Mouse (Mus musculus): ENCODE measurements around the gene Ypel4. TPM values are rescaled to one million over a fixed set of nuclear protein-coding genes. Genes with fewer than 3 reads are reported as not detected.

The Ypel4 gene
- polyA plus RNA-seq, 1 experiment = 0.70 TPM

GRCm38 (mm10) chr2:84774751-84775150 lies 40.9 kb downstream of the Ypel4 start:
- no peak for TF ChIP-seq POLR2A (IDR thresholded peaks at IDR 0.05; ENCODE audit: borderline replicate concordance, low read depth, low read length)
- TF ChIP-seq CTCF (IDR thresholded peaks at IDR 0.05; ENCODE audit: low read depth, low read length) = no peak
- peaks cover 3% of the 10 kb centered on the region; the same call in 1 of the 2 replicates for H3K4me1 ChIP-seq (ENCODE audit: control insufficient read depth, insufficient read depth, low read length)
- H3K27ac ChIP-seq (ENCODE audit: insufficient read depth, low read depth, low read length) = no peak overlapping the region
- no peak overlapping the region for H3K4me3 ChIP-seq (ENCODE audit: insufficient read depth, low read length)

- TF ChIP-seq POLR2A (IDR thresholded peaks at IDR 0.05; ENCODE audit: borderline replicate concordance, low read depth, low read length) (no peak), CTCF (IDR thresholded peaks at IDR 0.05; ENCODE audit: low read depth, low read length) (no peak)
- Histone ChIP-seq H3K4me1 (ENCODE audit: control insufficient read depth, insufficient read depth, low read length) (no peaks in the 10 kb centered on the region), H3K27ac (ENCODE audit: insufficient read depth, low read depth, low read length) (no peak within 1 kb of the TSS), H3K4me3 (ENCODE audit: insufficient read depth, low read length) (no peak within 1 kb of the TSS)
These were observed 41.4 kb downstream of the Ypel4 start, which contains the start of gene Serping1 for GRCm38 (mm10) chr2:84775241-84775640. Gene Serping1, minus strand, starts transcription at chr2:84775444.

- H3K4me3 ChIP-seq (ENCODE audit: insufficient read depth, low read length) = no peak overlapping the region
- no peak for TF ChIP-seq CTCF (IDR thresholded peaks at IDR 0.05; ENCODE audit: low read depth, low read length)
- no peak for TF ChIP-seq POLR2A (IDR thresholded peaks at IDR 0.05; ENCODE audit: borderline replicate concordance, low read depth, low read length)
- no peaks in the 10 kb centered on the region for H3K4me1 ChIP-seq (ENCODE audit: control insufficient read depth, insufficient read depth, low read length)
- H3K27ac ChIP-seq (ENCODE audit: insufficient read depth, low read depth, low read length) = no peak overlapping the region
These were observed 41.8 kb downstream of the Ypel4 start for GRCm38 (mm10) chr2:84775665-84776064.

GRCm38 (mm10) chr2:84777706-84778105 lies 43.8 kb downstream of the Ypel4 start:
- TF ChIP-seq CTCF (IDR thresholded peaks at IDR 0.05; ENCODE audit: low read depth, low read length) (no peak), POLR2A (IDR thresholded peaks at IDR 0.05; ENCODE audit: borderline replicate concordance, low read depth, low read length) (no peak)
- Histone ChIP-seq H3K4me1 (ENCODE audit: control insufficient read depth, insufficient read depth, low read length) (peaks cover 2% of the 10 kb centered on the region), H3K27ac (ENCODE audit: insufficient read depth, low read depth, low read length) (no peak overlapping the region), H3K4me3 (ENCODE audit: insufficient read depth, low read length) (no peak overlapping the region)

- no peak overlapping the region for H3K27ac ChIP-seq (ENCODE audit: insufficient read depth, low read depth, low read length)
These were observed 45.4 kb downstream of the Ypel4 start for GRCm38 (mm10) chr2:84779210-84779609.

GRCm38 (mm10) chr2:84783315-84783714 lies 49.5 kb downstream of the Ypel4 start:
- Histone ChIP-seq H3K4me3 (ENCODE audit: insufficient read depth, low read length) (no peak overlapping the region), H3K27ac (ENCODE audit: insufficient read depth, low read depth, low read length) (peak overlapping the region; percentile 88), H3K4me1 (ENCODE audit: control insufficient read depth, insufficient read depth, low read length) (peaks cover 38% of the 10 kb centered on the region)
- TF ChIP-seq POLR2A (IDR thresholded peaks at IDR 0.05; ENCODE audit: borderline replicate concordance, low read depth, low read length) (no peak), CTCF (IDR thresholded peaks at IDR 0.05; ENCODE audit: low read depth, low read length) (no peak)

More at GRCm38 (mm10) chr2:84779210-84779609, 45.4 kb downstream of the Ypel4 start:
- TF ChIP-seq CTCF (IDR thresholded peaks at IDR 0.05; ENCODE audit: low read depth, low read length) (no peak), POLR2A (IDR thresholded peaks at IDR 0.05; ENCODE audit: borderline replicate concordance, low read depth, low read length) (no peak)
- Histone ChIP-seq H3K4me1 (ENCODE audit: control insufficient read depth, insufficient read depth, low read length) (peaks cover 13% of the 10 kb centered on the region), H3K4me3 (ENCODE audit: insufficient read depth, low read length) (no peak overlapping the region)

- TF ChIP-seq CTCF (IDR thresholded peaks at IDR 0.05; ENCODE audit: low read depth, low read length) (no peak), POLR2A (IDR thresholded peaks at IDR 0.05; ENCODE audit: borderline replicate concordance, low read depth, low read length) (no peak)
- H3K4me3 ChIP-seq (ENCODE audit: insufficient read depth, low read length) = no peak overlapping the region
- peaks cover 43% of the 10 kb centered on the region for H3K4me1 ChIP-seq (ENCODE audit: control insufficient read depth, insufficient read depth, low read length)
- peak overlapping the region; percentile 88 for H3K27ac ChIP-seq (ENCODE audit: insufficient read depth, low read depth, low read length)
These were observed 50.1 kb downstream of the Ypel4 start for GRCm38 (mm10) chr2:84783840-84784566.

Other genes starting within 250 kb of the Ypel4 start
- 99.2 and 110 TPM in 2 replicates for gene Ctnnd1, start 83.3 kb upstream of the Ypel4 start, polyA plus RNA-seq (2012; ENCODE audit: insufficient read depth, insufficient read length, missing spikeins)
- gene Btbd18, start 75.0 kb upstream of the Ypel4 start, polyA plus RNA-seq (2012; ENCODE audit: insufficient read depth, insufficient read length, missing spikeins) = not detected in 2 replicates
- gene Selenoh, start 63.3 kb upstream of the Ypel4 start, polyA plus RNA-seq (2012; ENCODE audit: insufficient read depth, insufficient read length, missing spikeins) = 24.2 and 24.5 TPM in 2 replicates
- not detected in 2 replicates for gene Gm28635, start 56.0 kb upstream of the Ypel4 start, polyA plus RNA-seq (2012; ENCODE audit: insufficient read depth, insufficient read length, missing spikeins)
- 20.4 and 22.9 TPM in 2 replicates for gene Med19, start 55.7 kb upstream of the Ypel4 start, polyA plus RNA-seq (2012; ENCODE audit: insufficient read depth, insufficient read length, missing spikeins)
- 41.4 TPM in 2 replicates for gene Tmx2, start 54.9 kb upstream of the Ypel4 start, polyA plus RNA-seq (2012; ENCODE audit: insufficient read depth, insufficient read length, missing spikeins)
- 27.5 and 29.2 TPM in 2 replicates for gene Zdhhc5, start 18.9 kb upstream of the Ypel4 start, polyA plus RNA-seq (2012; ENCODE audit: insufficient read depth, insufficient read length, missing spikeins)
- 16.4 and 16.6 TPM in 2 replicates for gene Clp1, start 6.7 kb upstream of the Ypel4 start, polyA plus RNA-seq (2012; ENCODE audit: insufficient read depth, insufficient read length, missing spikeins)
- not detected in 2 replicates for gene Gm19426, start 9.6 kb downstream of the Ypel4 start, polyA plus RNA-seq (2012; ENCODE audit: insufficient read depth, insufficient read length, missing spikeins)
- 0.83 TPM in 1 of 2 replicates, not detected in the other for gene Serping1, start 41.4 kb downstream of the Ypel4 start, polyA plus RNA-seq (2012; ENCODE audit: insufficient read depth, insufficient read length, missing spikeins)
- gene Ube2l6, start 64.8 kb downstream of the Ypel4 start, polyA plus RNA-seq (2012; ENCODE audit: insufficient read depth, insufficient read length, missing spikeins) = 107 and 110 TPM in 2 replicates
- not detected in 2 replicates for gene Smtnl1, start 88.6 kb downstream of the Ypel4 start, polyA plus RNA-seq (2012; ENCODE audit: insufficient read depth, insufficient read length, missing spikeins)
- gene Timm10, start 92.9 kb downstream of the Ypel4 start, polyA plus RNA-seq (2012; ENCODE audit: insufficient read depth, insufficient read length, missing spikeins) = 20.7 TPM in 2 replicates
- gene Slc43a1, start 104.8 kb downstream of the Ypel4 start, polyA plus RNA-seq (2012; ENCODE audit: insufficient read depth, insufficient read length, missing spikeins) = not detected in 2 replicates
- gene Rtn4rl2, start 152.7 kb downstream of the Ypel4 start, polyA plus RNA-seq (2012; ENCODE audit: insufficient read depth, insufficient read length, missing spikeins) = not detected in 2 replicates
- 14.9 and 15.3 TPM in 2 replicates for gene Slc43a3, start 202.5 kb downstream of the Ypel4 start, polyA plus RNA-seq (2012; ENCODE audit: insufficient read depth, insufficient read length, missing spikeins)
- not detected in 2 replicates for gene Prg2, start 246.4 kb downstream of the Ypel4 start, polyA plus RNA-seq (2012; ENCODE audit: insufficient read depth, insufficient read length, missing spikeins)

Measured in bone marrow macrophage, adult 2 months (primary cell).